Mouse (Mus musculus): ENCODE results near the gene Capn2.

DNA sequence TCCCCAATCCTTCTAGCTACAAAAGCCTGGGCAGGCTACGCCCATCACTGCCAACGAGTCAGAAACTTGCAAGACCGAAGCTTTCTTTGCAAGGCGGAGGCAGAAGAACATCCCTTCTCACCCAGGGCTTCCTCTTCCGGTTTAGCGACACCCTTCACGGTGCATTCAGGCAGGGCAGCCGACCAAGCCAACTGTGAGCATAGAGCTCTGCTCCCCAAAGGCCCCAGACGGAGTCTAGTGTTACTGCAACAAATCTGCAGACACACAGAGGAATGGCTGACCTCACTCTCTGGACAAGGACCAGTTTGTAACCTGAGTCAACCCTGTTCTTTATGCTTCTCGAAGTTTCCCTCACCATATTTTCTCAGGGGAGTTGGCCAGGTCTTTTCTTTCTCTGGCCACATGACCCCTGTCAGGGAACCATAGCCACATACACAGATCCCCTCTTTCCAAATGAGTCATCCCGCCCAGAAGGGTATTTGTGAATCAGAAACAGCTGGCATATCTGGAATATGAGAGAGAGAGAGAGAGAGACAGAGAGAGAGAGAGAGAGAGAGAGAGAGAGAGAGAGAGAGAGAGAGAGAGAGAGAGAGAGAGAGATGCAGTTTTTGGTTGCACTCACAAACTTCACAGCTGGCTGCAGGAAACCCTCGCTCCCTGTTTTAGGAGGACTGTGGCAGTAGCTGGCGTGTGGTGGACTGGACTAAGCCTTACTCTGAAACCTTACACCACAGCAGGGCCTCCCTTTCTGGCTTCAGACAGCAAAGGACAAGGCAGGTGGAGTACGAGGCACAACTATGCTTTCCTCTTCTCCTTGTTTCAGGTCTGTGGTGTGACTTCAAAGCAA, 2.9 kb upstream of the Capn2 start:
- TF ChIP-seq CTCF (IDR thresholded peaks at IDR 0.05; ENCODE audit: low read depth, low read length), result no peak
- TF ChIP-seq POLR2A (IDR thresholded peaks at IDR 0.05; ENCODE audit: extremely low read depth, insufficient read depth, low read length), result no peak
